Mouse (Mus musculus) intestine, embryonic 14.5 days (tissue): ENCODE measurements around the gene Rbms1. TPM values are rescaled to one million over a fixed set of nuclear protein-coding genes. Genes with fewer than 3 reads are reported as not detected.

Experiments used
- ATAC-seq: fragments of 200-750 bp; cut with Nextera tagmentation; replicated peaks from 2 replicates; pipeline ENCODE4 v1.8.0; 2017; ENCODE audit warnings: low read depth, moderate number of reproducible peaks, moderate TSS enrichment, moderate library complexity; ENCODE audit not compliant: low FRiP score, low TSS enrichment
- DNase-seq: peaks from one replicate; pipeline ENCODE4 v3.0.0-alpha.2; 2018; ENCODE audit warnings: low spot score
- H3K27ac ChIP-seq: fragments of 300-500 bp; sonication (generic); 2 replicates; pipeline ENCODE4 v1.5.1; 2014; ENCODE audit warnings: low read depth, mild to moderate bottlenecking, control low read depth
- H3K27me3 ChIP-seq: fragments of 300-500 bp; sonication (generic); replicated peaks from 2 replicates; pipeline ENCODE4 v1.6.1; 2014; ENCODE audit warnings: low read length, control low read depth; ENCODE audit not compliant: control insufficient read depth, insufficient read depth
- H3K36me3 ChIP-seq: fragments of 300-500 bp; sonication (generic); 2 replicates; pipeline ENCODE4 v1.6.1; 2014; ENCODE audit warnings: low read length, control low read depth; ENCODE audit not compliant: control insufficient read depth, insufficient read depth
- H3K4me1 ChIP-seq: fragments of 300-500 bp; sonication (generic); replicated peaks from 2 replicates; pipeline ENCODE4 v1.6.1; 2014; ENCODE audit warnings: low read length, control low read depth, mixed read lengths; ENCODE audit not compliant: control insufficient read depth, insufficient read depth
- H3K4me2 ChIP-seq: fragments of 300-500 bp; sonication (generic); 2 replicates; pipeline ENCODE4 v1.6.1; 2014; ENCODE audit warnings: low read length
- H3K4me3 ChIP-seq: fragments of 300-500 bp; sonication (generic); 2 replicates; pipeline ENCODE4 v1.5.1; 2014; ENCODE audit warnings: low read depth, low read length, control low read depth, mixed read lengths
- H3K9ac ChIP-seq: fragments of 300-500 bp; sonication (generic); 2 replicates; pipeline ENCODE4 v1.6.1; 2014; ENCODE audit warnings: mild to moderate bottlenecking, low read length
- H3K9me3 ChIP-seq: fragments of 300-500 bp; sonication (generic); 2 replicates; pipeline ENCODE4 v1.6.1; 2016; ENCODE audit warnings: low read length, control low read depth; ENCODE audit not compliant: control insufficient read depth
- WGBS: fragments of 180-500 bp; shearing (Covaris S2); extraction: QIAGEN DNeasy Blood & Tissue Kit; methylation state at CpG from one replicate; pipeline ENCODE4 v1.1.7; 2014; 5-methylcytosine and 5-hydroxymethylcytosine counted together
- polyA plus RNA-seq: library from polyadenylated mRNA; unstranded; fragments of >200 nt; fragmentation: Nextera tagmentation; extraction: Ambion mirVana; gene quantifications from 2 replicates; pipeline ENCODE4 v1.2.1, GENCODE M21; 2014

Gene Rbms1
- polyA plus RNA-seq, 1 experiment from 2014 or later, result 101 TPM

- Histone ChIP-seq H3K4me2 (no peak overlapping the region), H3K9me3 (no peaks in the 10 kb centered on the region), H3K4me1 (peaks cover 7% of the 10 kb centered on the region), H3K9ac (no peak overlapping the region), H3K36me3 (no peaks in the 10 kb centered on the region), H3K27me3 (no peaks in the 10 kb centered on the region), H3K4me3 (no peak overlapping the region), H3K27ac (no peak overlapping the region)
- 87% methylated on average over 2 of the region's 2 CpGs for WGBS
- no peak for ATAC-seq
- DNase-seq, result peak; percentile 9
Measured at GRCm38 (mm10) chr2:60724660-60725059, 238.3 kb downstream of the Rbms1 start.

- Histone ChIP-seq H3K4me3 (no peak overlapping the region), H3K36me3 (no peaks in the 10 kb centered on the region), H3K27ac (no peak overlapping the region), H3K4me2 (no peak overlapping the region), H3K9ac (no peak overlapping the region), H3K27me3 (no peaks in the 10 kb centered on the region), H3K9me3 (no peaks in the 10 kb centered on the region), H3K4me1 (no peaks in the 10 kb centered on the region)
- no peak for ATAC-seq
- peak; percentile 23 for DNase-seq
- 83% methylated on average over 3 of the region's 3 CpGs for whole genome bisulfite sequencing
Measured at GRCm38 (mm10) chr2:60722967-60723366, 240.0 kb downstream of the Rbms1 start.

GRCm38 (mm10) chr2:60722514-60722913, 240.5 kb downstream of the Rbms1 start, which contains the start of gene Itgb6:
Itgb6 (minus strand) TSS chr2:60722643.
- no peak within 1 kb of the TSS for H3K4me3 ChIP-seq
- no peak within 1 kb of the TSS for H3K9ac ChIP-seq
- no peaks in the 10 kb centered on the region for H3K4me1 ChIP-seq
- no peak within 1 kb of the TSS for H3K27ac ChIP-seq
- ATAC-seq, result no peak
- 49% methylated on average over 14 of the region's 14 CpGs for WGBS
- DNase-seq, result peak; percentile 46
- H3K36me3 ChIP-seq, result no peaks in the 10 kb centered on the region
- no peaks in the 10 kb centered on the region for H3K27me3 ChIP-seq
- H3K9me3 ChIP-seq, result no peaks in the 10 kb centered on the region
- H3K4me2 ChIP-seq, result no peak within 1 kb of the TSS

GRCm38 (mm10) chr2:60720906-60721305, 242.1 kb downstream of the Rbms1 start:
- no peak overlapping the region for H3K27ac ChIP-seq
- no peak overlapping the region for H3K4me3 ChIP-seq
- no peaks in the 10 kb centered on the region for H3K36me3 ChIP-seq
- H3K4me2 ChIP-seq, result no peak overlapping the region
- H3K27me3 ChIP-seq, result no peaks in the 10 kb centered on the region
- WGBS, result 21% methylated on average over 5 of the region's 5 CpGs
- DNase-seq (peak; percentile 63), ATAC-seq (0 out of 2 replicates have a peak, but pooled peaks have one; percentile 27)
- no peaks in the 10 kb centered on the region for H3K9me3 ChIP-seq
- H3K4me1 ChIP-seq, result no peaks in the 10 kb centered on the region
- no peak overlapping the region for H3K9ac ChIP-seq

DNA sequence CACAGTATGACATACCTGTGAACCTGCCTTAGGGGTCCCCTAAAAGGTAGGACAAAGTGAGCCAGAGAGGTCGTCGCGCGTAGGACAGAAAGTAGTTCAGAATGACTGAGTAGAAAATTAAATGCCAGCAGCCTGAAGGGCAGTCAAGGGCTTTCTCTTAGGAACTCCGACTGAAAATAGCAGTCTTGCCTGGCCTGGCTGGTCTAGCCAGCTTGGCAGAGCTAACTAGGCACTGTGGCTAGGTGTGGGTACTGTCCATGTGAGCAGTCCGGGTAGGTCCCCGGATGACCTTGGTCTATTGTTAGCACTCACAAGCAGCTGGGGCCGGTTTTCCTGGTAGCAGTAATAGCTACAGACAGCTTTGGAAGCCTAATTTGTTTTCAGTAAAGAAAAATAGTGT, 242.8 kb downstream of the Rbms1 start:
- Histone ChIP-seq H3K36me3 (no peaks in the 10 kb centered on the region), H3K9ac (no peak overlapping the region), H3K9me3 (no peaks in the 10 kb centered on the region), H3K4me3 (no peak overlapping the region), H3K27me3 (no peaks in the 10 kb centered on the region), H3K27ac (no peak overlapping the region), H3K4me2 (no peak overlapping the region), H3K4me1 (peaks cover 1% of the 10 kb centered on the region)
- DNase-seq (peak; percentile 47), ATAC-seq (0 out of 2 replicates have a peak, but pooled peaks have one; percentile 58)
- WGBS, result 69% methylated on average over 8 of the region's 8 CpGs

DNA sequence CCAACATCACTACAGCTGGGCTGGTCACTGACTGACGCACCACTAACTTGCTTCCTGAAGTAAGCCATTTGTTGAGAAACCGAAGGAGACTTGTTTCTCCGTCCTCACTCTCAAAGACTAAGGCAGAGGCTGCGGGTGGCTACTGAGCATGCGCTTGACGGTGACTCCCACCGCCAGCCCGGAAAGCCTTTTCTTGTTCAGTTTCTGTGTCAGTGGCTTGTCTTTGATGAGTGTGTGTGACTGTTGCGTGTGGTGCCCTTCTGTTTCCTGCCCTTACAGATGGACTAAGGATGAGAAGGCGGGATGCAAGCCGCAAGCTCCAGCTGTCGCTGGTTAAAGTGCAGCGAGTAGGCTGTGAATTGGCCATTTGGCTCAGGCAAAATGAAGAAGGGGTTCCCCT, 245.6 kb downstream of the Rbms1 start:
- peaks cover 10% of the 10 kb centered on the region for H3K4me1 ChIP-seq
- no peak overlapping the region for H3K4me2 ChIP-seq
- no peak overlapping the region for H3K27ac ChIP-seq
- no peak for ATAC-seq
- no peak overlapping the region for H3K4me3 ChIP-seq
- DNase-seq, result peak; percentile 42
- no peak overlapping the region for H3K9ac ChIP-seq
- 70% methylated on average over 13 of the region's 13 CpGs for WGBS
- H3K36me3 ChIP-seq, result no peaks in the 10 kb centered on the region
- no peaks in the 10 kb centered on the region for H3K9me3 ChIP-seq
- no peaks in the 10 kb centered on the region for H3K27me3 ChIP-seq

GRCm38 (mm10) chr2:60716549-60716948, 246.4 kb downstream of the Rbms1 start:
- H3K27me3 ChIP-seq, result no peaks in the 10 kb centered on the region
- H3K9ac ChIP-seq, result no peak overlapping the region
- peaks cover 10% of the 10 kb centered on the region for H3K4me1 ChIP-seq
- no peak for ATAC-seq
- no peak overlapping the region for H3K4me3 ChIP-seq
- no peaks in the 10 kb centered on the region for H3K9me3 ChIP-seq
- H3K4me2 ChIP-seq, result no peak overlapping the region
- no peak overlapping the region for H3K27ac ChIP-seq
- peak; percentile 32 for DNase-seq
- no peaks in the 10 kb centered on the region for H3K36me3 ChIP-seq

DNA sequence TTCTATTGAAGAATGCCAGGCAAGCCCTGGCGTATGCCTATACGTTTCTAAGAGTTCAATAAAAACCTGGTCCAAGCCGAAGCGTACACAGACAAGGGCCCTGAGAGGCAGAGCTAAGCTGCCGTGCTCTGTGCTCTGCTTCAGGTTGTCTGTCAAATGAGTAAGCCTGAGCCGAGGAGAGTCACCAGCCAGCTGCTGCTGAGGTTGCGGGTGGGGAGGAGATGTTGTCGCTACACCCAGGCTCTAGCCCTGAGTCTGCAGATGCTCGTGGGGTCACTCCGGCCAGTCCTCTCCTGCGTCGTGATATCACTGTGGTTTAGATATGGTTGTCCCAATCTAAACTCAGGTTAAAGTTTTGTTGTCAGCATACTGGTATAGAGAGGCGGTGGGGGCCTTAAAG, 247.2 kb downstream of the Rbms1 start:
- 65% methylated on average over 13 of the region's 13 CpGs for whole genome bisulfite sequencing
- ATAC-seq, result no peak

GRCm38 (mm10) chr2:60714971-60715502, 248.0 kb downstream of the Rbms1 start:
- 66% methylated on average over 8 of the region's 8 CpGs for WGBS
- Histone ChIP-seq H3K4me3 (no peak overlapping the region), H3K4me2 (no peak overlapping the region), H3K36me3 (no peaks in the 10 kb centered on the region), H3K9ac (no peak overlapping the region), H3K9me3 (no peaks in the 10 kb centered on the region), H3K27ac (no peak overlapping the region), H3K27me3 (no peaks in the 10 kb centered on the region), H3K4me1 (peaks cover 10% of the 10 kb centered on the region)
- DNase-seq (peak; percentile 52), ATAC-seq (no peak)

More for the DNA sequence above, 247.2 kb downstream of the Rbms1 start:
- H3K4me1 ChIP-seq, result peaks cover 10% of the 10 kb centered on the region
- no peaks in the 10 kb centered on the region for H3K27me3 ChIP-seq
- no peak overlapping the region for H3K9ac ChIP-seq
- no peaks in the 10 kb centered on the region for H3K36me3 ChIP-seq
- H3K9me3 ChIP-seq, result no peaks in the 10 kb centered on the region
- no peak overlapping the region for H3K4me2 ChIP-seq
- no peak overlapping the region for H3K27ac ChIP-seq
- no peak overlapping the region for H3K4me3 ChIP-seq
- DNase-seq, result peak; percentile 51
